Mouse (Mus musculus) midbrain, embryonic 14.5 days (tissue): ENCODE measurements around the gene Ece2. TPM values are rescaled to one million over a fixed set of nuclear protein-coding genes. Genes with fewer than 3 reads are reported as not detected.
A peak's percentile ranks its signal among the peaks of the same experiment; 100 is the strongest.
"Not testable (repeated sequence)": the region's sequence is repeated elsewhere in the genome, so short reads cannot be mapped to it uniquely, and the experiment has no call there.

ENCODE experiments used
- ATAC-seq: fragments of 200-750 bp; cut with Nextera tagmentation; 2 replicates; pipeline ENCODE4 v1.8.0; 2017; ENCODE audit warnings: moderate number of reproducible peaks, moderate library complexity; ENCODE audit not compliant: low FRiP score, low TSS enrichment
- DNase-seq: peaks from one replicate; pipeline ENCODE4 v3.0.0-alpha.2; 2015
- H3K27ac ChIP-seq: fragments of 300-500 bp; sonication (generic); replicated peaks from 2 replicates; pipeline ENCODE4 v1.5.1; 2014; ENCODE audit warnings: mild to moderate bottlenecking, low read depth, low read length, moderate library complexity
- H3K27me3 ChIP-seq: fragments of 300-500 bp; sonication (generic); 2 replicates; pipeline ENCODE4 v1.6.1; 2014; ENCODE audit warnings: low read length, control low read depth, mixed read lengths; ENCODE audit not compliant: control insufficient read depth, insufficient read depth
- H3K36me3 ChIP-seq: fragments of 300-500 bp; sonication (generic); 2 replicates; pipeline ENCODE4 v1.6.1; 2014; ENCODE audit warnings: low read length, control low read depth; ENCODE audit not compliant: control insufficient read depth, insufficient read depth
- H3K4me1 ChIP-seq: fragments of 300-500 bp; sonication (generic); 2 replicates; pipeline ENCODE4 v1.6.1; 2014; ENCODE audit warnings: mild to moderate bottlenecking, antibody characterized with exemption, low read length, control low read depth; ENCODE audit not compliant: control insufficient read depth, insufficient read depth
- H3K4me2 ChIP-seq: fragments of 300-500 bp; sonication (generic); 2 replicates; pipeline ENCODE4 v1.6.1; 2014; ENCODE audit warnings: mild to moderate bottlenecking, low read length, moderate library complexity
- H3K4me3 ChIP-seq: fragments of 300-500 bp; sonication (generic); replicated peaks from 2 replicates; pipeline ENCODE4 v1.5.1; 2014; ENCODE audit warnings: low read depth, low read length
- H3K9ac ChIP-seq: fragments of 300-500 bp; sonication (generic); replicated peaks from 2 replicates; pipeline ENCODE4 v1.6.1; 2014; ENCODE audit warnings: mild to moderate bottlenecking, low read length, moderate library complexity
- H3K9me3 ChIP-seq: fragments of 300-500 bp; sonication (generic); 2 replicates; pipeline ENCODE4 v1.6.1; 2016; ENCODE audit warnings: low read length, control low read depth, mixed read lengths; ENCODE audit not compliant: control insufficient read depth
- WGBS: fragments of 180-500 bp; shearing (Covaris S2); extraction: QIAGEN DNeasy Blood & Tissue Kit; methylation state at CpG from one replicate; pipeline ENCODE4 v1.1.7; 2014; 5-methylcytosine and 5-hydroxymethylcytosine counted together
- polyA plus RNA-seq: library from polyadenylated mRNA; unstranded; fragments of >200 nt; fragmentation: Nextera tagmentation; extraction: Ambion mirVana; gene quantifications from 2 replicates; pipeline ENCODE4 v1.2.1, GENCODE M21; 2014

Ece2 gene
- polyA plus RNA-seq, 1 experiment from 2014 or later: 8.5 TPM

GRCm38 (mm10) chr16:20643911-20644310 is 14.3 kb downstream of the Ece2 start:
- DNase-seq (no peak), ATAC-seq (no peak)
- no peak overlapping the region for H3K27ac ChIP-seq
- no peaks in the 10 kb centered on the region for H3K9me3 ChIP-seq
- H3K4me2 ChIP-seq: no peak overlapping the region
- H3K27me3 ChIP-seq: no peaks in the 10 kb centered on the region
- H3K4me3 ChIP-seq: no peak overlapping the region
- WGBS: 90% methylated on average over 7 of the region's 7 CpGs
- no peak overlapping the region for H3K9ac ChIP-seq
- no peaks in the 10 kb centered on the region for H3K4me1 ChIP-seq
- H3K36me3 ChIP-seq: 0 out of 2 replicates have a peak, but pooled peaks cover 11% of the 10 kb centered on the region

GRCm38 (mm10) chr16:20651076-20651946 is 21.7 kb downstream of the Ece2 start, which contains the start of gene Psmd2:
Gene Psmd2, plus strand, starts transcription at chr16:20651652.
- peak; percentile 94 for ATAC-seq
- WGBS: 2% methylated on average over 46 of the region's 46 CpGs

GRCm38 (mm10) chr16:20651947-20652310 is 22.3 kb downstream of the Ece2 start:
- Histone ChIP-seq H3K9ac (peak overlapping the region; percentile 78), H3K36me3 (peaks cover 26% of the 10 kb centered on the region), H3K9me3 (no peaks in the 10 kb centered on the region), H3K4me2 (peak overlapping the region; percentile 79), H3K4me1 (peaks cover 13% of the 10 kb centered on the region), H3K27ac (peak overlapping the region; percentile 75; the same call in 1 of the 2 replicates), H3K27me3 (no peaks in the 10 kb centered on the region), H3K4me3 (peak overlapping the region; percentile 72)
- DNase-seq (no peak), ATAC-seq (no peak)
- WGBS: 11% methylated on average over 12 of the region's 12 CpGs

More at GRCm38 (mm10) chr16:20651076-20651946, 21.7 kb downstream of the Ece2 start, which contains the start of gene Psmd2:
- Histone ChIP-seq H3K4me1 (peaks cover 13% of the 10 kb centered on the region), H3K36me3 (peaks cover 19% of the 10 kb centered on the region), H3K4me2 (peak within 1 kb of the TSS; percentile 79), H3K27me3 (no peaks in the 10 kb centered on the region), H3K27ac (peak within 1 kb of the TSS; percentile 75), H3K9ac (peak within 1 kb of the TSS; percentile 78), H3K9me3 (no peaks in the 10 kb centered on the region), H3K4me3 (peak within 1 kb of the TSS; percentile 72)
- peak; percentile 98 for DNase-seq

GRCm38 (mm10) chr16:20653315-20653714 is 23.7 kb downstream of the Ece2 start:
- ATAC-seq: no peak
- H3K27ac ChIP-seq: no peak overlapping the region
- H3K4me2 ChIP-seq: peak overlapping the region; percentile 79; the same call in 1 of the 2 replicates
- H3K4me1 ChIP-seq: peaks cover 13% of the 10 kb centered on the region
- no peaks in the 10 kb centered on the region for H3K27me3 ChIP-seq
- no peak for DNase-seq
- WGBS: 57% methylated on average over 2 of the region's 2 CpGs
- no peaks in the 10 kb centered on the region for H3K9me3 ChIP-seq
- no peak overlapping the region for H3K4me3 ChIP-seq
- peaks cover 40% of the 10 kb centered on the region for H3K36me3 ChIP-seq
- H3K9ac ChIP-seq: no peak overlapping the region

- Histone ChIP-seq H3K36me3 (peaks cover 80% of the 10 kb centered on the region), H3K27me3 (no peaks in the 10 kb centered on the region), H3K9ac (no peak overlapping the region), H3K4me2 (no peak overlapping the region), H3K4me1 (peaks cover 2% of the 10 kb centered on the region), H3K9me3 (no peaks in the 10 kb centered on the region), H3K27ac (no peak overlapping the region), H3K4me3 (no peak overlapping the region)
- DNase-seq: no peak
- 94% methylated on average over 4 of the region's 4 CpGs for WGBS
- ATAC-seq: no peak
These were observed 28.0 kb downstream of the Ece2 start for GRCm38 (mm10) chr16:20657661-20658060.

- not testable (repeated sequence) for H3K27ac ChIP-seq, ATAC-seq, H3K9ac ChIP-seq, H3K9me3 ChIP-seq, H3K4me1 ChIP-seq, H3K4me3 ChIP-seq, H3K27me3 ChIP-seq, DNase-seq, H3K4me2 ChIP-seq
- H3K36me3 ChIP-seq: peaks cover 13% of the 10 kb centered on the region
- 96% methylated on average over 4 of the region's 6 CpGs for WGBS
These were observed 38.4 kb downstream of the Ece2 start, which contains the start of gene Eif4g1 for GRCm38 (mm10) chr16:20668013-20668412. Gene Eif4g1, plus strand, starts transcription at chr16:20668313.

- no peak for ATAC-seq
These were observed 40.7 kb downstream of the Ece2 start for GRCm38 (mm10) chr16:20670291-20670690.

GRCm38 (mm10) chr16:20671886-20672285 is 42.3 kb downstream of the Ece2 start:
- Histone ChIP-seq H3K9ac (no peak overlapping the region), H3K36me3 (peaks cover 21% of the 10 kb centered on the region), H3K4me2 (peak overlapping the region; percentile 98), H3K27me3 (no peaks in the 10 kb centered on the region), H3K4me1 (peaks cover 11% of the 10 kb centered on the region), H3K27ac (no peak overlapping the region), H3K9me3 (no peaks in the 10 kb centered on the region), H3K4me3 (peak overlapping the region; percentile 93)
- no peak for DNase-seq
- ATAC-seq: no peak
- 25% methylated on average over 6 of the region's 6 CpGs for WGBS

More at GRCm38 (mm10) chr16:20670291-20670690, 40.7 kb downstream of the Ece2 start:
- 93% methylated on average over 3 of the region's 3 CpGs for WGBS
- peaks cover 11% of the 10 kb centered on the region for H3K4me1 ChIP-seq
- no peak overlapping the region for H3K4me3 ChIP-seq
- no peak overlapping the region for H3K4me2 ChIP-seq
- H3K27ac ChIP-seq: no peak overlapping the region
- H3K9ac ChIP-seq: no peak overlapping the region
- DNase-seq: no peak
- no peaks in the 10 kb centered on the region for H3K27me3 ChIP-seq
- no peaks in the 10 kb centered on the region for H3K9me3 ChIP-seq
- peaks cover 8% of the 10 kb centered on the region for H3K36me3 ChIP-seq
